In the genomic region with DNA sequence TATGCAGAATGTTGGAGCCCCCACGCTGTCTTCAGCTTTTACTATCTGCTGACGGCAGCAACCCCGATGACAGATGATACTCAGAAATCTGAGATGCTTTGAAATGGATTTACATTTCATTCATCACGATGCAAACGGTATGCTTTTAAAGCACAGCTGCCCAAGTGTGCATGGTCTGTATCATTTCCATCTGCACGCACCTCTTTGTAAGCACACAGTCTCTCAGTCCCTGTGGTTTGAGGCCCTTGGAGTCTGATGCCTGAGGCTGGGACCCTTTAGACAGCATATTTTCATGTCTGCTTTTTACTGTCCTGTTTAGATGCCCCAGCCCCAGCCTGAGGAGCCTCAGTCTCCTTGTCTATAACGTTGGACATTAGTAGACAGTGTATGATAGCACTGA, we compare ENCODE assay signal across 21 mouse cellular contexts. TPM values are rescaled to one million over a fixed set of nuclear protein-coding genes. Genes with fewer than 3 reads are reported as not detected.
DNase-seq lines count a peak whose midpoint lies in the region; ATAC-seq and TF ChIP-seq lines count a peak whose summit lies in the region.
"Had no signal": no experiment of that assay in that cellular context is flagged by ENCODE, and none has a peak within 500 bp of the region (broad histone marks: within the 10 kb centered on the region; RNA-seq: fewer than 3 reads in every experiment).

No protein-coding gene starts in this region.

- TF ChIP-seq CTCF in forebrain, postnatal 0 days (IDR thresholded peaks at IDR 0.05; ENCODE audit: low read depth): no peak
- TF ChIP-seq CTCF in brain, embryonic 14.5 days (IDR thresholded peaks at IDR 0.05; ENCODE audit: borderline replicate concordance, extremely low read depth, insufficient read depth, insufficient read length): no peak

- no peaks in the 10 kb centered on the region for H3K27me3 ChIP-seq in forebrain, postnatal 0 days (ENCODE audit: insufficient read depth, low read length)
- no peaks in the 10 kb centered on the region for H3K27me3 ChIP-seq in forebrain, embryonic 12.5 days
- H3K27me3 ChIP-seq in embryonic facial prominence, embryonic 11.5 days (ENCODE audit: control insufficient read depth, insufficient read depth, low read length): no peaks in the 10 kb centered on the region
- no peaks in the 10 kb centered on the region for H3K27me3 ChIP-seq in limb, embryonic 13.5 days
- H3K27me3 ChIP-seq in heart, embryonic 10.5 days (ENCODE audit: insufficient read depth, poor library complexity, severe bottlenecking): peaks cover 18% of the 10 kb centered on the region
- H3K27me3 ChIP-seq: hindbrain, embryonic 13.5 days; intestine, embryonic 15.5 days had no signal

- no peaks in the 10 kb centered on the region for H3K4me1 ChIP-seq in forebrain, postnatal 0 days (ENCODE audit: insufficient read depth)
- H3K4me1 ChIP-seq in forebrain, embryonic 12.5 days: no peaks in the 10 kb centered on the region
- no peaks in the 10 kb centered on the region for H3K4me1 ChIP-seq in embryonic facial prominence, embryonic 11.5 days (ENCODE audit: control insufficient read depth, insufficient read depth, low read length)
- H3K4me1 ChIP-seq in limb, embryonic 13.5 days: peaks cover 19% of the 10 kb centered on the region
- 0 out of 2 replicates have a peak, but pooled peaks cover 6% of the 10 kb centered on the region for H3K4me1 ChIP-seq in heart, embryonic 10.5 days
- H3K4me1 ChIP-seq: hindbrain, embryonic 13.5 days; intestine, embryonic 15.5 days had no signal

- no peak overlapping the region for H3K4me3 ChIP-seq in forebrain, postnatal 0 days (ENCODE audit: low read depth, low read length)
- no peak overlapping the region for H3K4me3 ChIP-seq in forebrain, embryonic 12.5 days (replicated peaks)
- H3K4me3 ChIP-seq in embryonic facial prominence, embryonic 11.5 days (ENCODE audit: low read depth, low read length): no peak overlapping the region
- H3K4me3 ChIP-seq in limb, embryonic 13.5 days: no peak overlapping the region
- no peak overlapping the region for H3K4me3 ChIP-seq in heart, embryonic 10.5 days
- H3K4me3 ChIP-seq: hindbrain, embryonic 13.5 days; intestine, embryonic 15.5 days had no signal

- ATAC-seq in forebrain, postnatal 0 days: peak; percentile 40; the same call in 1 of the 2 replicates
- no peak for ATAC-seq in forebrain, embryonic 12.5 days (ENCODE audit: low FRiP score)
- no peak for ATAC-seq in embryonic facial prominence, embryonic 11.5 days (replicated peaks; ENCODE audit: insufficient number of reproducible peaks, low FRiP score, low TSS enrichment, low read depth)
- peak; percentile 37; the same call in 1 of the 2 replicates for ATAC-seq in limb, embryonic 13.5 days (ENCODE audit: low FRiP score, low read depth)
- no peak for ATAC-seq in CD4-positive, CD25-positive, alpha-beta regulatory T cell, adult 4 months
- ATAC-seq: intestine, embryonic 15.5 days had no signal

- H3K27ac ChIP-seq in forebrain, postnatal 0 days (ENCODE audit: low read depth, low read length): no peak overlapping the region; the same call in 1 of the 2 replicates
- H3K27ac ChIP-seq in forebrain, embryonic 12.5 days: no peak overlapping the region
- 0 out of 2 replicates have a peak overlapping the region, but pooled peaks have one; percentile 47 for H3K27ac ChIP-seq in embryonic facial prominence, embryonic 11.5 days (replicated peaks; ENCODE audit: low read depth, low read length)
- peak overlapping the region; percentile 48 for H3K27ac ChIP-seq in limb, embryonic 13.5 days
- no peak overlapping the region for H3K27ac ChIP-seq in heart, embryonic 10.5 days
- H3K27ac ChIP-seq: hindbrain, embryonic 13.5 days; intestine, embryonic 15.5 days had no signal

- H3K4me2 ChIP-seq in forebrain, postnatal 0 days (ENCODE audit: low read depth): no peak overlapping the region
- no peak overlapping the region for H3K4me2 ChIP-seq in forebrain, embryonic 12.5 days
- no peak overlapping the region for H3K4me2 ChIP-seq in embryonic facial prominence, embryonic 11.5 days (ENCODE audit: low read depth, low read length)
- no peak overlapping the region for H3K4me2 ChIP-seq in limb, embryonic 13.5 days (replicated peaks)
- H3K4me2 ChIP-seq: hindbrain, embryonic 13.5 days; intestine, embryonic 15.5 days had no signal

- no peak overlapping the region for H3K9ac ChIP-seq in forebrain, postnatal 0 days
- no peak overlapping the region for H3K9ac ChIP-seq in forebrain, embryonic 12.5 days
- H3K9ac ChIP-seq in embryonic facial prominence, embryonic 11.5 days (replicated peaks; ENCODE audit: low read length): no peak overlapping the region
- no peak overlapping the region for H3K9ac ChIP-seq in limb, embryonic 13.5 days
- H3K9ac ChIP-seq: hindbrain, embryonic 13.5 days; intestine, embryonic 15.5 days had no signal

- WGBS in forebrain, postnatal 0 days: 70% methylated on average over 7 of the region's 7 CpGs
- 73% methylated on average over 7 of the region's 7 CpGs for WGBS in forebrain, embryonic 12.5 days
- WGBS in embryonic facial prominence, embryonic 11.5 days: 49% methylated on average over 7 of the region's 7 CpGs
- 39% methylated on average over 7 of the region's 7 CpGs for WGBS in limb, embryonic 13.5 days
- 61% methylated on average over 7 of the region's 7 CpGs for WGBS in heart, embryonic 10.5 days

- no peak for DNase-seq in forebrain, postnatal 0 days
- DNase-seq in brain, embryonic 14.5 days (ENCODE audit: low read depth): peak; percentile 19
- DNase-seq in embryonic facial prominence, embryonic 11.5 days (ENCODE audit: low spot score): peak; percentile 21
- no peak for DNase-seq in heart, embryonic 10.5 days (ENCODE audit: low spot score)
- DNase-seq: adrenal gland, adult 2 months; adrenal gland, postnatal 36 days; cerebellum, adult 11 months; cerebellum, adult 8-10 months; cerebellum, postnatal 14 days; heart, adult 11 months; heart, postnatal 10 days; heart, postnatal 4 days; kidney, adult 2 months had no signal

- TF ChIP-seq POLR2A in brain, embryonic 14.5 days (IDR thresholded peaks at IDR 0.05; ENCODE audit: borderline replicate concordance, extremely low read depth, insufficient read depth, insufficient read length, poor library complexity, severe bottlenecking): no peak

- H3K9me3 ChIP-seq in forebrain, postnatal 0 days (ENCODE audit: low read length): no peaks in the 10 kb centered on the region
- no peaks in the 10 kb centered on the region for H3K9me3 ChIP-seq in forebrain, embryonic 12.5 days
- H3K9me3 ChIP-seq in embryonic facial prominence, embryonic 11.5 days (replicated peaks; ENCODE audit: control insufficient read depth, low read length): no peaks in the 10 kb centered on the region
- H3K9me3 ChIP-seq in limb, embryonic 13.5 days: no peaks in the 10 kb centered on the region
- H3K9me3 ChIP-seq in heart, embryonic 10.5 days: no peaks in the 10 kb centered on the region
- H3K9me3 ChIP-seq: hindbrain, embryonic 13.5 days; intestine, embryonic 15.5 days had no signal

- no peaks in the 10 kb centered on the region for H3K36me3 ChIP-seq in forebrain, postnatal 0 days (ENCODE audit: insufficient read depth)
- no peaks in the 10 kb centered on the region for H3K36me3 ChIP-seq in forebrain, embryonic 12.5 days (replicated peaks)
- H3K36me3 ChIP-seq in embryonic facial prominence, embryonic 11.5 days (replicated peaks; ENCODE audit: control insufficient read depth, insufficient read depth, low read depth, low read length): no peaks in the 10 kb centered on the region
- no peaks in the 10 kb centered on the region for H3K36me3 ChIP-seq in limb, embryonic 13.5 days
- H3K36me3 ChIP-seq in heart, embryonic 10.5 days: no peaks in the 10 kb centered on the region
- H3K36me3 ChIP-seq: hindbrain, embryonic 13.5 days; intestine, embryonic 15.5 days had no signal

RNA-seq across cellular contexts. Expression of gene Gucy2d, which starts 20.1 kb away (rescaled TPM):
- total RNA-seq in forebrain, postnatal 0 days (2014; rRNA removed): not detected in 2 replicates
- not detected in 2 replicates for polyA plus RNA-seq in forebrain, postnatal 0 days (2015; fragmentation: Nextera tagmentation; extraction: Ambion mirVana)
- not detected in 2 replicates for polyA plus RNA-seq in forebrain, embryonic 12.5 days (2016; fragmentation: Nextera tagmentation; extraction: Ambion mirVana)
- polyA plus RNA-seq in brain, embryonic 14.5 days (2012; rRNA removed): 0.11 TPM in 1 of 2 replicates, not detected in the other
- polyA plus RNA-seq in embryonic facial prominence, embryonic 11.5 days (2014; fragmentation: Nextera tagmentation; extraction: Ambion mirVana): not detected in 2 replicates
- polyA plus RNA-seq in limb, embryonic 13.5 days (2015; fragmentation: Nextera tagmentation; extraction: Ambion mirVana): not detected in 2 replicates
- not detected for polyA plus RNA-seq in CD4-positive, CD25-positive, alpha-beta regulatory T cell, adult 4 months (2017; shearing (Covaris generic))
- polyA plus RNA-seq in heart, embryonic 10.5 days (2016; fragmentation: Nextera tagmentation; extraction: Ambion mirVana): not detected in 2 replicates
- total RNA-seq: adrenal gland, adult 2 months; adrenal gland, postnatal 36 days; ES-E14; heart, postnatal 4 days had no signal
- polyA plus RNA-seq: adrenal gland, adult 2 months; cortical plate, adult 2 months; heart, embryonic 14.5 days; kidney, adult 2 months had no signal

RNA-seq across cellular contexts. Expression of gene Lrrc32, which starts 28.8 kb away (rescaled TPM):
- total RNA-seq in forebrain, postnatal 0 days (2014; rRNA removed): 3.3 and 6.0 TPM in 2 replicates
- 3.4 and 4.2 TPM in 2 replicates for polyA plus RNA-seq in forebrain, postnatal 0 days (2015; fragmentation: Nextera tagmentation; extraction: Ambion mirVana)
- 3.2 and 3.4 TPM in 2 replicates for polyA plus RNA-seq in forebrain, embryonic 12.5 days (2016; fragmentation: Nextera tagmentation; extraction: Ambion mirVana)
- 3.8 and 6.7 TPM in 2 replicates for polyA plus RNA-seq in brain, embryonic 14.5 days (2012; rRNA removed)
- polyA plus RNA-seq in embryonic facial prominence, embryonic 11.5 days (2014; fragmentation: Nextera tagmentation; extraction: Ambion mirVana): 2.6 and 3.0 TPM in 2 replicates
- polyA plus RNA-seq in limb, embryonic 13.5 days (2015; fragmentation: Nextera tagmentation; extraction: Ambion mirVana): 5.8 and 7.0 TPM in 2 replicates
- polyA plus RNA-seq in CD4-positive, CD25-positive, alpha-beta regulatory T cell, adult 4 months (2017; shearing (Covaris generic)): 10 to 100 TPM; 55.1 to 95.2 TPM
- polyA plus RNA-seq in heart, embryonic 10.5 days (2016; fragmentation: Nextera tagmentation; extraction: Ambion mirVana): 4.8 and 7.3 TPM in 2 replicates

Comparison
In these comparisons a context has a peak if more than half of its experiments do, and no peak if none do; other contexts are left out.
1. ATAC-seq: peak in forebrain, postnatal 0 days (single experiment) and limb, embryonic 13.5 days (single experiment); none in forebrain, embryonic 12.5 days (single experiment), embryonic facial prominence, embryonic 11.5 days (single experiment) and CD4-positive, CD25-positive, alpha-beta regulatory T cell, adult 4 months (single experiment).
2. DNase-seq: peak in brain, embryonic 14.5 days (single experiment) and embryonic facial prominence, embryonic 11.5 days (single experiment); none in forebrain, postnatal 0 days (single experiment) and heart, embryonic 10.5 days (single experiment).
3. H3K27ac ChIP-seq: peak in embryonic facial prominence, embryonic 11.5 days (single experiment) and limb, embryonic 13.5 days (single experiment); none in forebrain, postnatal 0 days (single experiment), forebrain, embryonic 12.5 days (single experiment) and heart, embryonic 10.5 days (single experiment).